Mouse (Mus musculus): ENCODE measurements around the gene Cit. TPM values are rescaled to one million over a fixed set of nuclear protein-coding genes. Genes with fewer than 3 reads are reported as not detected.

Gene Cit
- polyA plus RNA-seq, 1 experiment from 2014 or later: 58.4 TPM

- 90% methylated on average over 15 of the region's 15 CpGs for WGBS
- Histone ChIP-seq H3K27ac (ENCODE audit: low read depth, low read length) (no peak overlapping the region), H3K36me3 (ENCODE audit: control insufficient read depth, insufficient read depth, low read length) (peaks cover 57% of the 10 kb centered on the region), H3K9ac (ENCODE audit: low read depth, low read length) (no peak overlapping the region), H3K4me2 (no peak overlapping the region), H3K4me3 (ENCODE audit: low read depth, low read length) (no peak overlapping the region), H3K27me3 (replicated peaks; ENCODE audit: control insufficient read depth, insufficient read depth, low read length) (no peaks in the 10 kb centered on the region), H3K9me3 (ENCODE audit: control insufficient read depth, low read length) (no peaks in the 10 kb centered on the region), H3K4me1 (replicated peaks; ENCODE audit: control insufficient read depth, insufficient read depth, low read length) (no peaks in the 10 kb centered on the region)
- ATAC-seq (replicated peaks; ENCODE audit: low FRiP score) (no peak), DNase-seq (ENCODE audit: low spot score) (no peak)
These were observed 91.8 kb downstream of the Cit start for GRCm38 (mm10) chr5:115936851-115937250.

- ATAC-seq (replicated peaks; ENCODE audit: low FRiP score) (no peak), DNase-seq (ENCODE audit: low spot score) (no peak)
- no peak overlapping the region for H3K9ac ChIP-seq (ENCODE audit: low read depth, low read length)
- H3K4me2 ChIP-seq: no peak overlapping the region
- no peaks in the 10 kb centered on the region for H3K27me3 ChIP-seq (replicated peaks; ENCODE audit: control insufficient read depth, insufficient read depth, low read length)
- H3K36me3 ChIP-seq (ENCODE audit: control insufficient read depth, insufficient read depth, low read length): peaks cover 57% of the 10 kb centered on the region
- H3K9me3 ChIP-seq (ENCODE audit: control insufficient read depth, low read length): peaks cover 3% of the 10 kb centered on the region; the same call in 1 of the 2 replicates
- H3K4me3 ChIP-seq (ENCODE audit: low read depth, low read length): no peak overlapping the region
- H3K4me1 ChIP-seq (replicated peaks; ENCODE audit: control insufficient read depth, insufficient read depth, low read length): no peaks in the 10 kb centered on the region
- no peak overlapping the region for H3K27ac ChIP-seq (ENCODE audit: low read depth, low read length)
- WGBS: 87% methylated on average over 6 of the region's 6 CpGs
These were observed 92.5 kb downstream of the Cit start for GRCm38 (mm10) chr5:115937566-115937965.

GRCm38 (mm10) chr5:115938999-115939398 is 93.9 kb downstream of the Cit start:
- H3K36me3 ChIP-seq (ENCODE audit: control insufficient read depth, insufficient read depth, low read length): peaks cover 58% of the 10 kb centered on the region
- peaks cover 4% of the 10 kb centered on the region for H3K4me1 ChIP-seq (replicated peaks; ENCODE audit: control insufficient read depth, insufficient read depth, low read length)
- H3K4me2 ChIP-seq: no peak overlapping the region
- H3K27me3 ChIP-seq (replicated peaks; ENCODE audit: control insufficient read depth, insufficient read depth, low read length): no peaks in the 10 kb centered on the region
- no peak for DNase-seq (ENCODE audit: low spot score)
- no peak overlapping the region for H3K27ac ChIP-seq (ENCODE audit: low read depth, low read length)
- H3K9me3 ChIP-seq (ENCODE audit: control insufficient read depth, low read length): peaks cover 3% of the 10 kb centered on the region; the same call in 1 of the 2 replicates
- H3K4me3 ChIP-seq (ENCODE audit: low read depth, low read length): no peak overlapping the region
- 93% methylated on average over 13 of the region's 13 CpGs for WGBS
- H3K9ac ChIP-seq (ENCODE audit: low read depth, low read length): no peak overlapping the region
- no peak for ATAC-seq (replicated peaks; ENCODE audit: low FRiP score)

- H3K4me2 ChIP-seq: no peak overlapping the region
- ATAC-seq (replicated peaks; ENCODE audit: low FRiP score) (no peak), DNase-seq (ENCODE audit: low spot score) (no peak)
- no peak overlapping the region for H3K27ac ChIP-seq (ENCODE audit: low read depth, low read length)
- 83% methylated on average over 3 of the region's 3 CpGs for WGBS
- H3K36me3 ChIP-seq (ENCODE audit: control insufficient read depth, insufficient read depth, low read length): peaks cover 58% of the 10 kb centered on the region
- H3K27me3 ChIP-seq (replicated peaks; ENCODE audit: control insufficient read depth, insufficient read depth, low read length): no peaks in the 10 kb centered on the region
- no peak overlapping the region for H3K4me3 ChIP-seq (ENCODE audit: low read depth, low read length)
- H3K9ac ChIP-seq (ENCODE audit: low read depth, low read length): no peak overlapping the region
- H3K9me3 ChIP-seq (ENCODE audit: control insufficient read depth, low read length): peaks cover 3% of the 10 kb centered on the region; the same call in 1 of the 2 replicates
- peaks cover 25% of the 10 kb centered on the region for H3K4me1 ChIP-seq (replicated peaks; ENCODE audit: control insufficient read depth, insufficient read depth, low read length)
These were observed 97.3 kb downstream of the Cit start for GRCm38 (mm10) chr5:115942389-115942788.

- H3K27ac ChIP-seq (ENCODE audit: low read depth, low read length): peak overlapping the region; percentile 92
- H3K4me3 ChIP-seq (ENCODE audit: low read depth, low read length): peak overlapping the region; percentile 47
- peaks cover 54% of the 10 kb centered on the region for H3K36me3 ChIP-seq (ENCODE audit: control insufficient read depth, insufficient read depth, low read length)
- peak; percentile 47 for DNase-seq (ENCODE audit: low spot score)
- H3K9me3 ChIP-seq (ENCODE audit: control insufficient read depth, low read length): peaks cover 3% of the 10 kb centered on the region; the same call in 1 of the 2 replicates
- H3K9ac ChIP-seq (ENCODE audit: low read depth, low read length): peak overlapping the region; percentile 54
- H3K27me3 ChIP-seq (replicated peaks; ENCODE audit: control insufficient read depth, insufficient read depth, low read length): no peaks in the 10 kb centered on the region
- H3K4me2 ChIP-seq: peak overlapping the region; percentile 77
- H3K4me1 ChIP-seq (replicated peaks; ENCODE audit: control insufficient read depth, insufficient read depth, low read length): peaks cover 34% of the 10 kb centered on the region
- 35% methylated on average over 11 of the region's 11 CpGs for whole genome bisulfite sequencing
- peak; percentile 91 for ATAC-seq (replicated peaks; ENCODE audit: low FRiP score)
These were observed 99.9 kb downstream of the Cit start for GRCm38 (mm10) chr5:115944791-115945490.

- H3K4me2 ChIP-seq: peak overlapping the region; percentile 77
- H3K9me3 ChIP-seq (ENCODE audit: control insufficient read depth, low read length): peaks cover 8% of the 10 kb centered on the region; the same call in 1 of the 2 replicates
- H3K4me3 ChIP-seq (ENCODE audit: low read depth, low read length): peak overlapping the region; percentile 47
- peaks cover 34% of the 10 kb centered on the region for H3K4me1 ChIP-seq (replicated peaks; ENCODE audit: control insufficient read depth, insufficient read depth, low read length)
- peak overlapping the region; percentile 68; the same call in 1 of the 2 replicates for H3K27ac ChIP-seq (ENCODE audit: low read depth, low read length)
- H3K9ac ChIP-seq (ENCODE audit: low read depth, low read length): peak overlapping the region; percentile 60
- DNase-seq (ENCODE audit: low spot score) (no peak), ATAC-seq (replicated peaks; ENCODE audit: low FRiP score) (peak; percentile 67)
- WGBS: 76% methylated on average over 15 of the region's 15 CpGs
- no peaks in the 10 kb centered on the region for H3K27me3 ChIP-seq (replicated peaks; ENCODE audit: control insufficient read depth, insufficient read depth, low read length)
- peaks cover 62% of the 10 kb centered on the region for H3K36me3 ChIP-seq (ENCODE audit: control insufficient read depth, insufficient read depth, low read length)
These were observed 102.7 kb downstream of the Cit start for GRCm38 (mm10) chr5:115947622-115948353.

GRCm38 (mm10) chr5:115950936-115951335 is 105.9 kb downstream of the Cit start:
- H3K4me3 ChIP-seq (ENCODE audit: low read depth, low read length): no peak overlapping the region
- no peak overlapping the region for H3K9ac ChIP-seq (ENCODE audit: low read depth, low read length)
- H3K4me1 ChIP-seq (replicated peaks; ENCODE audit: control insufficient read depth, insufficient read depth, low read length): peaks cover 17% of the 10 kb centered on the region
- H3K27ac ChIP-seq (ENCODE audit: low read depth, low read length): no peak overlapping the region
- H3K36me3 ChIP-seq (ENCODE audit: control insufficient read depth, insufficient read depth, low read length): peaks cover 80% of the 10 kb centered on the region
- no peaks in the 10 kb centered on the region for H3K27me3 ChIP-seq (replicated peaks; ENCODE audit: control insufficient read depth, insufficient read depth, low read length)
- peaks cover 12% of the 10 kb centered on the region for H3K9me3 ChIP-seq (ENCODE audit: control insufficient read depth, low read length)
- 85% methylated on average over 7 of the region's 7 CpGs for WGBS
- ATAC-seq (replicated peaks; ENCODE audit: low FRiP score) (no peak), DNase-seq (ENCODE audit: low spot score) (no peak)
- no peak overlapping the region for H3K4me2 ChIP-seq

GRCm38 (mm10) chr5:115953173-115953572 is 108.1 kb downstream of the Cit start:
- Histone ChIP-seq H3K27ac (ENCODE audit: low read depth, low read length) (no peak overlapping the region), H3K36me3 (ENCODE audit: control insufficient read depth, insufficient read depth, low read length) (peaks cover 83% of the 10 kb centered on the region), H3K4me1 (replicated peaks; ENCODE audit: control insufficient read depth, insufficient read depth, low read length) (peaks cover 6% of the 10 kb centered on the region; the same call in 1 of the 2 replicates), H3K4me3 (ENCODE audit: low read depth, low read length) (no peak overlapping the region), H3K9ac (ENCODE audit: low read depth, low read length) (no peak overlapping the region), H3K27me3 (replicated peaks; ENCODE audit: control insufficient read depth, insufficient read depth, low read length) (no peaks in the 10 kb centered on the region), H3K4me2 (no peak overlapping the region), H3K9me3 (ENCODE audit: control insufficient read depth, low read length) (peaks cover 21% of the 10 kb centered on the region)
- WGBS: 99% methylated on average over 6 of the region's 6 CpGs
- ATAC-seq (replicated peaks; ENCODE audit: low FRiP score) (no peak), DNase-seq (ENCODE audit: low spot score) (no peak)
